Mouse (Mus musculus): ENCODE results near the gene Mphosph9. TPM values are rescaled to one million over a fixed set of nuclear protein-coding genes. Genes with fewer than 3 reads are reported as not detected.
"Not testable (repeated sequence)": the region's sequence is repeated elsewhere in the genome, so short reads cannot be mapped to it uniquely, and the experiment has no call there.

Mphosph9 gene
- polyA plus RNA-seq, 1 experiment from 2014 or later: 15.6 TPM

GRCm38 (mm10) chr5:124222696-124223095 lies 105.1 kb downstream of the Mphosph9 start:
- peaks cover 89% of the 10 kb centered on the region for H3K4me1 ChIP-seq
- 85% methylated on average over 11 of the region's 11 CpGs for WGBS

GRCm38 (mm10) chr5:124221736-124222040 lies 106.1 kb downstream of the Mphosph9 start:
- Histone ChIP-seq H3K9me3 (no peaks in the 10 kb centered on the region), H3K36me3 (no peaks in the 10 kb centered on the region), H3K27me3 (ENCODE audit: insufficient read depth, poor library complexity, severe bottlenecking) (no peaks in the 10 kb centered on the region), H3K4me1 (peaks cover 85% of the 10 kb centered on the region), H3K4me3 (no peak overlapping the region), H3K27ac (peak overlapping the region; percentile 59)
- DNase-seq (ENCODE audit: low spot score): no peak
- 81% methylated on average over 7 of the region's 7 CpGs for WGBS

More at GRCm38 (mm10) chr5:124222696-124223095, 105.1 kb downstream of the Mphosph9 start:
- peak overlapping the region; percentile 19; the same call in 1 of the 2 replicates for H3K27ac ChIP-seq
- no peak overlapping the region for H3K4me3 ChIP-seq
- DNase-seq (ENCODE audit: low spot score): no peak
- H3K36me3 ChIP-seq: no peaks in the 10 kb centered on the region
- H3K9me3 ChIP-seq: no peaks in the 10 kb centered on the region
- no peaks in the 10 kb centered on the region for H3K27me3 ChIP-seq (ENCODE audit: insufficient read depth, poor library complexity, severe bottlenecking)

- H3K4me1 ChIP-seq: peaks cover 85% of the 10 kb centered on the region
- H3K4me3 ChIP-seq: no peak overlapping the region
- peak overlapping the region; percentile 59 for H3K27ac ChIP-seq
- H3K9me3 ChIP-seq: no peaks in the 10 kb centered on the region
- DNase-seq (ENCODE audit: low spot score): no peak
- 70% methylated on average over 7 of the region's 7 CpGs for WGBS
- H3K27me3 ChIP-seq (ENCODE audit: insufficient read depth, poor library complexity, severe bottlenecking): no peaks in the 10 kb centered on the region
- H3K36me3 ChIP-seq: no peaks in the 10 kb centered on the region
Measured at GRCm38 (mm10) chr5:124221037-124221735, 106.6 kb downstream of the Mphosph9 start.

- no peaks in the 10 kb centered on the region for H3K27me3 ChIP-seq (ENCODE audit: insufficient read depth, poor library complexity, severe bottlenecking)
- WGBS: 83% methylated on average over 5 of the region's 5 CpGs
- H3K9me3 ChIP-seq: no peaks in the 10 kb centered on the region
- no peak for DNase-seq (ENCODE audit: low spot score)
- H3K27ac ChIP-seq: peak overlapping the region; percentile 52
- peaks cover 85% of the 10 kb centered on the region for H3K4me1 ChIP-seq
- H3K36me3 ChIP-seq: peaks cover 4% of the 10 kb centered on the region; the same call in 1 of the 2 replicates
- no peak overlapping the region for H3K4me3 ChIP-seq
Measured at GRCm38 (mm10) chr5:124220551-124220950, 107.2 kb downstream of the Mphosph9 start.

- H3K36me3 ChIP-seq: peaks cover 14% of the 10 kb centered on the region; the same call in 1 of the 2 replicates
- H3K9me3 ChIP-seq: no peaks in the 10 kb centered on the region
- peaks cover 87% of the 10 kb centered on the region for H3K4me1 ChIP-seq
- WGBS: 83% methylated on average over 10 of the region's 10 CpGs
- H3K4me3 ChIP-seq: no peak overlapping the region
- H3K27me3 ChIP-seq (ENCODE audit: insufficient read depth, poor library complexity, severe bottlenecking): no peaks in the 10 kb centered on the region
- DNase-seq (ENCODE audit: low spot score): no peak
- no peak overlapping the region for H3K27ac ChIP-seq
Measured at GRCm38 (mm10) chr5:124219431-124219830, 108.3 kb downstream of the Mphosph9 start.

GRCm38 (mm10) chr5:124218986-124219385 lies 108.8 kb downstream of the Mphosph9 start:
- no peak for DNase-seq (ENCODE audit: low spot score)

GRCm38 (mm10) chr5:124217566-124218249 lies 110.1 kb downstream of the Mphosph9 start:
- Histone ChIP-seq H3K4me3 (no peak overlapping the region), H3K9me3 (no peaks in the 10 kb centered on the region), H3K27ac (peak overlapping the region; percentile 2; the same call in 1 of the 2 replicates), H3K36me3 (peaks cover 18% of the 10 kb centered on the region; the same call in 1 of the 2 replicates), H3K27me3 (ENCODE audit: insufficient read depth, poor library complexity, severe bottlenecking) (no peaks in the 10 kb centered on the region), H3K4me1 (peaks cover 87% of the 10 kb centered on the region)
- no peak for DNase-seq (ENCODE audit: low spot score)
- WGBS: 51% methylated on average over 8 of the region's 8 CpGs

More at GRCm38 (mm10) chr5:124218986-124219385, 108.8 kb downstream of the Mphosph9 start:
- Histone ChIP-seq H3K9me3 (no peaks in the 10 kb centered on the region), H3K27ac (no peak overlapping the region), H3K4me3 (no peak overlapping the region), H3K27me3 (ENCODE audit: insufficient read depth, poor library complexity, severe bottlenecking) (no peaks in the 10 kb centered on the region), H3K36me3 (peaks cover 14% of the 10 kb centered on the region; the same call in 1 of the 2 replicates), H3K4me1 (peaks cover 87% of the 10 kb centered on the region)
- 50% methylated on average over 7 of the region's 7 CpGs for WGBS

GRCm38 (mm10) chr5:124217092-124217491 lies 110.7 kb downstream of the Mphosph9 start:
- H3K27ac ChIP-seq: not testable (repeated sequence)
- WGBS: 85% methylated on average over 5 of the region's 5 CpGs
- H3K4me1 ChIP-seq: peaks cover 84% of the 10 kb centered on the region

GRCm38 (mm10) chr5:124216403-124216802 lies 111.4 kb downstream of the Mphosph9 start:
- Histone ChIP-seq H3K4me3 (no peak overlapping the region), H3K4me1 (peaks cover 84% of the 10 kb centered on the region), H3K36me3 (peaks cover 18% of the 10 kb centered on the region; the same call in 1 of the 2 replicates), H3K27me3 (ENCODE audit: insufficient read depth, poor library complexity, severe bottlenecking) (no peaks in the 10 kb centered on the region), H3K9me3 (no peaks in the 10 kb centered on the region), H3K27ac (no peak overlapping the region)
- DNase-seq (ENCODE audit: low spot score): no peak
- 77% methylated on average over 6 of the region's 6 CpGs for WGBS

More at GRCm38 (mm10) chr5:124217092-124217491, 110.7 kb downstream of the Mphosph9 start:
- H3K9me3 ChIP-seq; H3K4me3 ChIP-seq; DNase-seq (ENCODE audit: low spot score); H3K27me3 ChIP-seq (ENCODE audit: insufficient read depth, poor library complexity, severe bottlenecking): not testable (repeated sequence)
- H3K36me3 ChIP-seq: peaks cover 18% of the 10 kb centered on the region; the same call in 1 of the 2 replicates

- no peak overlapping the region for H3K4me3 ChIP-seq
- H3K27ac ChIP-seq: peak overlapping the region; percentile 90
- no peak for DNase-seq (ENCODE audit: low spot score)
- WGBS: 72% methylated on average over 10 of the region's 10 CpGs
- no peaks in the 10 kb centered on the region for H3K9me3 ChIP-seq
- H3K4me1 ChIP-seq: peaks cover 84% of the 10 kb centered on the region
- H3K36me3 ChIP-seq: peaks cover 18% of the 10 kb centered on the region; the same call in 1 of the 2 replicates
- no peaks in the 10 kb centered on the region for H3K27me3 ChIP-seq (ENCODE audit: insufficient read depth, poor library complexity, severe bottlenecking)
Measured at GRCm38 (mm10) chr5:124215647-124216046, 112.1 kb downstream of the Mphosph9 start.

- no peak overlapping the region for H3K4me3 ChIP-seq
- no peak for DNase-seq (ENCODE audit: low spot score)
- H3K36me3 ChIP-seq: peaks cover 18% of the 10 kb centered on the region; the same call in 1 of the 2 replicates
- peaks cover 90% of the 10 kb centered on the region for H3K4me1 ChIP-seq
- no peaks in the 10 kb centered on the region for H3K9me3 ChIP-seq
- peak overlapping the region; percentile 90 for H3K27ac ChIP-seq
- WGBS: 74% methylated on average over 14 of the region's 14 CpGs
- no peaks in the 10 kb centered on the region for H3K27me3 ChIP-seq (ENCODE audit: insufficient read depth, poor library complexity, severe bottlenecking)
Measured at GRCm38 (mm10) chr5:124214516-124215145, 113.1 kb downstream of the Mphosph9 start.

- 44% methylated on average over 13 of the region's 13 CpGs for WGBS
- Histone ChIP-seq H3K36me3 (peaks cover 18% of the 10 kb centered on the region; the same call in 1 of the 2 replicates), H3K4me3 (0 out of 2 replicates have a peak overlapping the region, but pooled peaks have one; percentile 0), H3K4me1 (peaks cover 86% of the 10 kb centered on the region), H3K9me3 (no peaks in the 10 kb centered on the region), H3K27me3 (ENCODE audit: insufficient read depth, poor library complexity, severe bottlenecking) (no peaks in the 10 kb centered on the region), H3K27ac (peak overlapping the region; percentile 90)
- no peak for DNase-seq (ENCODE audit: low spot score)
Measured at GRCm38 (mm10) chr5:124213588-124214469, 113.9 kb downstream of the Mphosph9 start.

All from heart, embryonic 10.5 days (tissue).